Mouse (Mus musculus) G1E (cell line): ENCODE measurements around the gene Polr3gl.

Experiments used
- CTCF ChIP-seq: IDR thresholded peaks from 2 replicates; pipeline ENCODE4 v1.5.1; 2012; ENCODE audit warnings: low read depth, low read length, inconsistent platforms, mixed read lengths
- GATA1 ChIP-seq: IDR thresholded peaks from 2 replicates; pipeline ENCODE4 v1.6.1; 2012; ENCODE audit warnings: borderline replicate concordance, low read length, inconsistent platforms, mixed read lengths
- GATA2 ChIP-seq: IDR thresholded peaks from 2 replicates; pipeline ENCODE4 v1.6.1; 2012; ENCODE audit warnings: low read depth, low read length, inconsistent platforms, borderline replicate concordance
- POLR2AphosphoS5 ChIP-seq: IDR thresholded peaks from 2 replicates; pipeline ENCODE4 v1.6.1; 2012; ENCODE audit warnings: low read depth, low read length, inconsistent platforms; ENCODE audit not compliant: insufficient replicate concordance
- TAL1 ChIP-seq: conservative IDR thresholded peaks from 2 replicates; pipeline ENCODE4 v1.6.1; 2012; ENCODE audit warnings: low read depth, low read length, inconsistent platforms, mixed read lengths

DNA sequence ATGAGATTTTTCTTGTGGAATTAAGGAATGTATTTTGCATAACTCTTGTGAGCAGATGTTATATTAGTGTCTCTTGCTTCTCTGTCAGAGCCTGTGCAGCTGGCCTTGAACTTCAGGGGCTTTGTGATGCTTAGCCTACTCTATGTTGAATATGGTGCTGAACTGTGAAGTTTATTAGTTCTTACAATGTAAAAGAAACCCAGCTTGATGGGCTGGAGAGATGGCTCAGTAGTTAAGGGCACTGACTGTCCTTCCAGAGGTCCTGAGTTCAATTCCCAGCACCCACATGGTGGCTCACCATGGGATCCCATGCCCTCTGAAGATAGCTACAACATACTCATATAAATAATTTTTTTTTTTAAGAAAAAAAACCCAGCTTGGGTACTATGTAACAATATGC lies 38.1 kb upstream of the Polr3gl start:
- no peak for TF ChIP-seq CTCF
- no peak for TF ChIP-seq TAL1
- no peak for TF ChIP-seq GATA1
- no peak for TF ChIP-seq POLR2AphosphoS5
- TF ChIP-seq GATA2, result no peak
